Mouse (Mus musculus) c-Kit-positive CD71-positive TER-119-negative erythroid progenitor cells, embryonic 14.5 days (primary cell): ENCODE results near the gene Ppm1e.

Source experiments
- DNase-seq: peaks from one replicate; pipeline ENCODE4 v3.0.0-alpha.2; 2013; ENCODE audit warnings: low read depth

Ppm1e gene

DNA sequence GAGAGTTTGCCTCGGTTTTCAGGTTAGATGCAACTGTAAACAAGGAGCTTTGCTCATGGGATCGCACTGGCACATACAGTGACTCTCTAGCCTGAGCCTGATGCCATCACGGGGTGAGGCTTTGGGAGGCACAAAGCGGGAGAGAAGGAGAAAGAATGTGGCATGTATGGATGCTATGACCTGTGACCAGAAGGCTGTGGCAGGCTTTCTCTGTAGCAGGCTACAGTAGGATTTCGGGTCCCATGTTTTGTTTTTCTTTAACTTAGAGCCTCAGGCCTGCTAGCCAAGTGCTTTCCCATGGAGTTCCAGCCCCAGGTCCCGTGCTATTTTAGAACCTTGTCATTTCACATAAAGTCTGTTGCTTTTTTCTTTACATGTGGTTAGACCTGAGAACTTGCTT, 108.7 kb downstream of the Ppm1e start:
- no peak for DNase-seq

DNA sequence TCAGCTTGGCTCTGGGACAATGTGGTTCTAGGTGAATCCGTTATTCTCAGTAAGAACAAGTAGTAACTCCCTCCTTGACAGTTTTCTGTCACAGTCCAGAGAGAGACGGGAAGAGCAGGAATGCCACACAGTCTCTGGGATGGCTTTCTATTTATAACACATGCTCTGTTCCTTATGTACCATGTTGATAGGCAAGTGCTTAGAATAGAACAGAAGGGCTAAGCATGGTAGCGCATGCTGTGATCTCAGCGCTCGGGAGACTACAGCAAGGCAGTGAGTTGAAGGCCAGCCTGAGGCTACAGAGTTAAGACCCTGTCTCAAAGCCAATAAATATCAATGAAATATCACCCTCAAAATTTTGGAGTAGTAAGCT, 111.3 kb downstream of the Ppm1e start:
- DNase-seq = no peak

GRCm38 (mm10) chr11:87246724-87247493, 111.9 kb downstream of the Ppm1e start:
- no peak for DNase-seq

DNA sequence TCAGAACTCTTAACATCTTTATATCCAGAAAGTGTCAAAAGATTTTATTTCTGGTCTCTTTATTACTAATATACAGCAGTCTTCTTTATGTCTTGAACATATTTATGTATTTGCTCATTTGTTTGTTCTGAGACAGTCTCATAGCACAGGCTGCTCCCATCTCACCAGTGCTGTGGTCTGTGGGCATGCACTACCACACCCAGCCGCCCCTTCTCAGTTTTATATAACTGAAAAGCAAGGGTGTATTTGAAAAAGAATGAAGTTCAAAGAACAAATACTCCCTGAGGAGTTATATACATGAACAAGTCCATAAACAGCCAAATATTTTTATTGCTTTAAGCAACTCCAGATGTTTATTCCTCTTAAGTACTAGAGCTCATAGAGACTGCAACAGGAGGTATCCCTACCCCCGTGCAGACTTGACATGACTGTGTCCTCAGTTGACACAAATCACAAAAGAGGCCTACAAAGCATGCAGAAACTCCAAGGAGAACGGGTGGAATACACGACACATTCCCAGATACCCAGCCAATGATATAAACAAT, 112.6 kb downstream of the Ppm1e start:
- DNase-seq = no peak

DNA sequence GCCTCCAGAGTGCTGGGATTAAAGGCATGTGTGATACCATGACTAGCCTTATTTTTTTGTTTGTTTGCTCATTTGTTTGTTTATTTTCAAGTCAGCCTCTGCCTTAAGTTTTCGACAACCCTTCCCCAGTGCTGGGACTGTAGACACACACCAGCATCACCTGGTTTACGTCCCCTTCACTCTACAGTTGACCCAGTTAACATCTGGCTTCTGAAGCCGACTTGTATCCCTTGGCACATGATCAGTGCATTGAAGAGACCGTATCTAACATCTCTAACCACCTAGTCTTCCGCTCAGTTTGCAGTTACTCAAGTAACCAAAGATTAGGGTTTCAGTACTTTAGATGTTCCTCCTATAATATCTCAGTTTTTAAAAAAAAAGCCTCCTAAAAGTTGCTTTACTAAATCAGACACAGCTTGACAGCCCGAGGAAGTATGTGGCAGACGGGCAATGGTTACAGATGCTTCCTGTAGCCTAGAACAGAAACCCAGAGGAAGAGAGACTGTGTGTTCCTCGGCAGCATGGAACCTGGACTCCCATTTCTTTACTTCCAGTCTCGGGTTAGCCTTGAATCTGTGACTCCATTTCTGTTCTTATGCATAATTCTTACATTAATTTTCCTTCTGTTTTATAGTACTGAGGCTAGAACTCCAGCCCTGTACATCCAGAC, 113.5 kb downstream of the Ppm1e start:
- DNase-seq = no peak

DNA sequence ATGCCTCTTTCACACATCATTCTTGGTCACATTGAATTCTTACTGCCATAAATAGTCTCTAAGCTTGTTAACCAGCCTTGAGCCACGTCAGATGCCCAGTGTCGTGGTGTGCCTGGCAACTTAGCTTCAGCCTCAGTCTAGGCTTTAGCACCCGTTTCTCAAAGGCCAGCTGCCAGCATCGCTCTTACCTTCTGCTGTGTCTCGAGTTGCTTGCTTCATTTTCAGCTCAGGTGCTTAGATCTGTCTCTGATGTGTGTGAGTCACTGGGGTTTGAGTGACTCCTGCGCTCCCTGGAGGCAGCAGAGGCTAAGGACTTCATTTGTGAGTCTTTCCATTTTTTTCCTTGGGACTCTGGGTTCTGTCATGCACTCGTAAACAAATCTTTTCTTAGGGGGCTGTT, 117.6 kb downstream of the Ppm1e start:
- DNase-seq = no peak

GRCm38 (mm10) chr11:87240833-87241215, 118.0 kb downstream of the Ppm1e start:
- DNase-seq = no peak

DNA sequence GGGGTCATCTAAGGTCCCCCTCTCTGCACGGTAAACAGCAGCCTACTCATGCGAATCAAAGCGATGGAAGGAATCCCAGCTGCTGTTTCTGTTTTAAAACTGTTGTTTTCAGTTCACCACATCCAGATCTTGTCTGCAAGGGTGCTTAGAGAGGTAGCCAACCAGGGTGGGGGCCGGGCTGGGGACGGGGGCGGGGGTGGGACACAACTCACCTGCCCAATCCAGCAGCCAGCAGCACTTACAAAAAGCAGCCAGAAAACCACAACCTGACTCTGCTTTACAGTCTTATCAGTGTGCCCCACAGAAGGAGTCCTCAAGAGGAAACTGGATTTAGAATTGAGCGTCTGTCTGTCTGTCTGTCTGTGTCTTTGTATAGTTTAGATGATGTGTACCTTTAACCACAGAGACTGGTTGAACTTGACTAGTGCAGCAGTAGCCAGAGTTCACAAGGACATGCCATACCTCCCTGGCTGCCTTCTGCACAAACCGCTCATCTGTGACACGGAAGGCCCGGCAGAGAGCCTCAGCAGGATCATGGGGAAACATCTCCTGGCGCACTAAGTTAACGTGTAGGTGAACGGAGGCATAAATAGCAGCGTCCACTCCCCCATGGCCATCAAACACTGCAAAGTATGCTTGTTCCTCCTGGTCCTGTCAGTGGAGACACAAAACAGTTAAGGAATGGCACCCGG, 118.5 kb downstream of the Ppm1e start:
- no peak for DNase-seq

- DNase-seq = no peak
Measured at GRCm38 (mm10) chr11:87238891-87239530, 119.8 kb downstream of the Ppm1e start.

- DNase-seq = no peak
Measured at GRCm38 (mm10) chr11:87235486-87235872, 123.3 kb downstream of the Ppm1e start.

- no peak for DNase-seq
Measured at GRCm38 (mm10) chr11:87234743-87235485, 123.9 kb downstream of the Ppm1e start.

GRCm38 (mm10) chr11:87233377-87233776, 125.4 kb downstream of the Ppm1e start:
- no peak for DNase-seq

GRCm38 (mm10) chr11:87227056-87227455, 131.8 kb downstream of the Ppm1e start:
- no peak for DNase-seq

DNA sequence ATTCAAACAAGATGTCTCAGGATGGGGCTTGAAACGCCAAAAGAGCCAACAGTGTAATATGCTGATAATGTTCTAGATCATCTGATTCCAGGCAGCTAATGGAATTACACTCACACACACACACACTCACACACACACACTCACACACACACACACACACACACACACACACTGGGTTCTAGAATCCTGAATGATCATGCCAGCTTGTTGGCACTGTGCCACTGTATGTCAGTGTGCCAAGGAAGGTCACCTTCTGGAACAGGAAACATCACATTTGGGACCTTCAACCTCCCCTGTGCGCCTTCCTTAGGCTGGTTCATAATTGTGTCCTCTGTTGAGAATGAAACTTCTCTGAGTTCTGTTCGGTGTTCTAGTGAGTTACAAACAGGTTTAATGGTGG, 136.1 kb downstream of the Ppm1e start:
- DNase-seq = no peak

DNA sequence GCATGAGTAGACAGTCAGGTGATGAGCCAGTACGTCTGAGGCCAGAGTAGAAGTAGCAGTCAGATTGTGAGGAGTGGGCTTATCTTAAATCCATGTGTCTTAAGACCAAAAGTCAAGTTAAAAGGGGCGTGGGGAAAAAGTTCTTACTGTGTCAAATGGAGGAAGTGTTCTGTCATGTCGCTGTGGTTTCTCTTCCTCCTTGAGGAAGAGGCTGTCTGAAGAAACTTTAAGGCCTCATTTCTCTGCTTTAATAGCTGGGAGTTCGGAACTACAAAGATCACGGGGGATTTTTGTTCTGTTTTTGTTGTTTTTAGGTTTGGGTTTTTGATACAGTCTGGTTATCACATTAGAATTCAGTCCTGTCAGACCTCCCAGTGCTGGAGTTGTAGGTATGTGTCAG, 146.5 kb downstream of the Ppm1e start:
- no peak for DNase-seq
